Mouse (Mus musculus): ENCODE measurements around the gene Ncbp1.
"Not testable (repeated sequence)": the region's sequence is repeated elsewhere in the genome, so short reads cannot be mapped to it uniquely, and the experiment has no call there.

The Ncbp1 gene

DNA sequence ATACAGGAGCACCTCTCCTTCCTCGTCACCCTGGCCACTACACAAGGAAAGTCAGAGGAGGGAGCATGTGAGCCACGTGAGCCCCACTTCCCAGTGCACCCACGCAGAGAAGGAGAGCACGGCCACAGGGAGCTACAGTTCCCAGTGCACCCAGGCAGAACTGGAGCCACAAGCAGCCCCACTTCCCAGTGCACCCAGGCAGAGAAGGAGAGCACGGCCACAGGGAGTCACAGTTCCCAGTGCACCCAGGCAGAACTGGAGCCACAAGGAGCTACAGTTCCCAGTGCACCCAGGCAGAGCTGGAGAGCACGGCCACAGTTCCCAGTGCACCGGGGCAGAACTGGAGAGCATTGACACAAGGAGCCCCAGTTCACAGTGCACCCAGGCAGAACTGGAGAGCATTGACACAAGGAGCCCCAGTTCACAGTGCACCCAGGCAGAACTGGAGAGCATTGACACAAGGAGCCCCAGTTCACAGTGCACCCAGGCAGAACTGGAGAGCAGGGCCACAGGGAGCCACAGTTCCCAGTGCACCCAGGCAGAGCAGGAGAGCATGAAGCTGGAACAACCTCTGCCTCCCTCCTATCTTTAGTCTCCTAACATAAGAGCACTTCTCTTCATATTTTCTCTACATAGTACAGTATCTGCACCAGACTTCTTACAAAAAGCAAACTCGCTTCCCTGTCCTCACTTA lies 9.0 kb upstream of the Ncbp1 start:
- ATAC-seq (ENCODE audit: low TSS enrichment): peak; percentile 73

DNA sequence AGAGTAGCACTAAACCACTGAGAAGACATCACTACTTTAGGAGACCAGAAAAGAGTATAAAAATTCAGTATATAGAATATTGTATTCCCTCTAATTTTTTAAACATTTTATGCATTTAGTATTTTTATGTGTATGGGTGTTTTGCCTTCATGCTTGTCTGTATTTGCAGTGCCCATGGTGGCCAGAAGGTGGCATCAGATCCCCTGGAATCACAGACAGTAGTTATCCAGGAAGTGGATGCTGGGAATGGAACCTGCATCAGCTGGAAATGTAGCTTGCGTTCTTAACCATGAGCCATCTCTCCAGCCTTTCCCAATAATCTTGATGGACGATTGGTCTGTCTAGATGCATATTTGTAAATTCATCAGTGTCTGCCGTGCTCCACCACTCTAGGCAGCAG lies 8.2 kb upstream of the Ncbp1 start:
- ATAC-seq (ENCODE audit: low TSS enrichment): no peak

GRCm38 (mm10) chr4:46131791-46132190 lies 6.6 kb upstream of the Ncbp1 start:
- ATAC-seq (ENCODE audit: low TSS enrichment): peak; percentile 48

DNA sequence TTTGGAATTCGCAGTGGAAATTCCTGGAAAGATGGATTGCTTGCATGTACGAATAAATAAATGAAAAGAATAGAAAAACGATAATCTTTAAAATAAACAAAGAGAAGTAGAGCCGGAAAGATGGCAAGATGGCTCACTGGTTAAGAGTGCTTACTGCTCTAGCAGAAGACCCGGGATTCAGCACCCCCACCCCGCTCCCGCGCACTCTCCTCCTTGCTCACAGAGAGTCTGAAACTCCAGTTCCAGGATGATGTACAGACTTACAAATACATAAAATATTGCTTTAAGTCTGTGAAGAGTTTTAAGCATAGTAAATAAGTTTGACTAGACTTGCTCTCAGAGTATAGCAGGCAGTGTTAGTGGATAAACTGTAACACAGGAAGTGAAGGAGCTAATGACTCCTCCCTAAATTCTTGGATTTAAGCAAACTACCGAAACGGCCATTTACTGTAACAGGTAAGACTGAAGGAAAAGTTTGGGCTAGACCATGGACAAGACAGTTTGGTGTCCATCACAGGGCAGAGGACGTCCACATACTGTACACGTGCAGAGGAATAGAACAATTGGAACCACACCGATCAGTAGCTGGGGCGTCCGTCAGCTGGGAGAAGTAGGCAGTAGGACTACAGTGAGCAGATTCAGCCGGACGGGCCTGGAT lies 655 bp upstream of the Ncbp1 start:
- peak; percentile 60 for ATAC-seq (ENCODE audit: low TSS enrichment)

- no peak for ATAC-seq (ENCODE audit: low TSS enrichment)
Measured at GRCm38 (mm10) chr4:46144323-46144722, 5.9 kb downstream of the Ncbp1 start.

DNA sequence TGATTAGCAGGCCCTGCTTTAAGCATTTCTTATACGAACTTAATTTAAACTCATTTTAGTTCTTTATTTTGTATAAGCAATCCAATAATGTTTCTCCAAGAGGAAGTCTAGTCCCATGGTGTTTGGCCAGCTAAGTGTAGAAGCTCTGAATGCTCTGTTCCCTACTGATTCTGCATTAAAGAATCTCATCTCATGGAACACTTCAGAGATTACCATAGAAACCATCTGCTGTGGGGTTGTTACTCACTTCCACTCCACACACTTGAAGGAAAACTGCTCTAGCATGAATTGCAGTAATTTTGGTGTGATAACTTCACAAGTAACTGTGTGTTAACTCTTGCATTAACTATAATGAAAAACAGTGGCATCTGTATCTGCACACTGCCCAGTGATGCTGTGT lies 8.5 kb downstream of the Ncbp1 start:
- ATAC-seq (ENCODE audit: low TSS enrichment): peak; percentile 87

GRCm38 (mm10) chr4:46151903-46152544 lies 13.6 kb downstream of the Ncbp1 start:
- no peak for ATAC-seq (ENCODE audit: low TSS enrichment)

DNA sequence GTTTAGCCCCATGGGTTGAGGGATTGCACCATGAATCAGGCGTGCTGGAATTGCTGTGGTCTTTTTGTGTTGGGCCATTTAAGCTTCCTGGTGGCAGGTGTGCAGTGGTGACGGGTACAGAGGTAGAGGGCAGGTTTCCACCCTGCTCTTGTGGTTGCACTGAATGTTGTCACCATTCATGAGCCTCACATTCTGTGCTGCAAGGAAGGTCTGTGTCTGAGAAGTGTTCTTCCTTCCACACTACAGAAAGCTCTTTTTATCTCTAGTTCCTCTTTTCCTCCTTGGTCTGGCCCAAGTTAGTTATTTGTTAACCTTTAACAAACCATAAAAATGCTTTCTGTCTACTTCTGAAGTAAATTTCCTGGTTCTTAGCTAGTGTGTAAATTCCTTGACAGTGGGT lies 25.6 kb downstream of the Ncbp1 start:
- no peak for ATAC-seq (ENCODE audit: low TSS enrichment)

DNA sequence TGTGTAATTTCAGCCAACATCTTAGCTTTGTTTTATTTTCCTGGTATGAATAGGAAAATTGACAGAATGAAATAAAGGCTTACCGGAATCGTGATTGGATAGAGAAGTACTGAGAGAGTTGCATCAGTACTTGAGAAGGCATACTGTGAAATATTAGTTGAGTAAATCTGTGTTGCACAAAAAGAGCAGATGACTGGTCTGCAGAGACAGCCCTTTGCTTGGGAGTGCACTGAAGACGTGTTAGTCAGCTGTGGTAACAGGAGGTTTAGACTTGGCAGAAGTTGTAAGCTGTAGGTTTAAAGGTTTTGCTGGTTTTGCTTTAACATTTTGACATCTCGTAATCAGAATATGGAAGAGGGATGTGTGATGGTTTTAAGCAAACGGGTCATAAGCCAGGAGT lies 27.4 kb downstream of the Ncbp1 start:
- ATAC-seq (ENCODE audit: low TSS enrichment): no peak

- no peak for ATAC-seq (ENCODE audit: low TSS enrichment)
Measured at GRCm38 (mm10) chr4:46171761-46172160, 33.3 kb downstream of the Ncbp1 start.

- 0 out of 2 replicates have a peak, but pooled peaks have one; percentile 25 for ATAC-seq (ENCODE audit: low TSS enrichment)
Measured at GRCm38 (mm10) chr4:46176313-46176712, 37.9 kb downstream of the Ncbp1 start.

- ATAC-seq (ENCODE audit: low TSS enrichment): peak; percentile 50
Measured at GRCm38 (mm10) chr4:46177018-46177417, 38.6 kb downstream of the Ncbp1 start.

- ATAC-seq (ENCODE audit: low TSS enrichment): peak; percentile 72
Measured at GRCm38 (mm10) chr4:46177496-46177895, 39.1 kb downstream of the Ncbp1 start.

DNA sequence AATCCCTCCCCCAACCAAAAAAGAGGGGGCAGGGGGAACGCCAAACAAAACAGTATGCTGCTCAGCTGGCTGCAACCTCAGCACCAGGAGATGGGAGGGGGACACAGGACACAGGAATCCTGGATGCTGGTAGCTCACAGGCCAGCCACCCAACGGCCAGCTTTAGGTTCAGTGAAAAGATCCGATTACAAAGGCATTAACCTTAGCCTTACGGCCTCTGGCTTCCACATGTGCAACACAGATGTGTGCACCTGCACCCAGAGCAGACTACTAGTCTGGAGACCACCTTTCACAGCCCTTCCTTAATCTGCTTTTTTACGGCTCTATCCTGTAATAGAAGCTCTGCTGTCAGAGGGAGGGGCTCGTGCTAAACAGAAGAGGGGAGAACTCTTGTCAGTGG lies 42.8 kb downstream of the Ncbp1 start:
- no peak for ATAC-seq (ENCODE audit: low TSS enrichment)

DNA sequence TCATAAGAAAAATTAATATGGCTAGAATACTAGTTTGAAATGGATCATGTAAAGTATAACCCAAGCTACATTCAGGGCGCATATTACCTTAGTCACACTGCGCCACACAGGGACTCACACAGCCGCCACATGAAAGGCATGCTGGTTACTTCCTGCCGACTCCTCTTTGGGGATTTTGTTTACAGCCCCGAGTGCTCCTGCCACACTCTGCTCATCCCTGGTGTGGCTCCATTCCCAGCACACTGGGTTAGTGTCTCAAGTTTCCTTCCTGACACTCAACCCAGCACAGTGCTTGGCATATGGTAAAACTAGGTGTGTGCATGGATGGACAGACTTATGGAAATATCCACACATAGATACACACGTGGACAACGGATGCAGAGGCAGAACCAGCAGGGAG lies 43.8 kb downstream of the Ncbp1 start:
- no peak for ATAC-seq (ENCODE audit: low TSS enrichment)

- ATAC-seq (ENCODE audit: low TSS enrichment): no peak
Measured at GRCm38 (mm10) chr4:46185423-46185822, 47.0 kb downstream of the Ncbp1 start.

GRCm38 (mm10) chr4:46185890-46186289 lies 47.5 kb downstream of the Ncbp1 start:
- ATAC-seq (ENCODE audit: low TSS enrichment): no peak

- ATAC-seq (ENCODE audit: low TSS enrichment): no peak
Measured at GRCm38 (mm10) chr4:46186466-46186865, 48.1 kb downstream of the Ncbp1 start.

GRCm38 (mm10) chr4:46192011-46192410 lies 53.6 kb downstream of the Ncbp1 start:
- ATAC-seq (ENCODE audit: low TSS enrichment): not testable (repeated sequence)

DNA sequence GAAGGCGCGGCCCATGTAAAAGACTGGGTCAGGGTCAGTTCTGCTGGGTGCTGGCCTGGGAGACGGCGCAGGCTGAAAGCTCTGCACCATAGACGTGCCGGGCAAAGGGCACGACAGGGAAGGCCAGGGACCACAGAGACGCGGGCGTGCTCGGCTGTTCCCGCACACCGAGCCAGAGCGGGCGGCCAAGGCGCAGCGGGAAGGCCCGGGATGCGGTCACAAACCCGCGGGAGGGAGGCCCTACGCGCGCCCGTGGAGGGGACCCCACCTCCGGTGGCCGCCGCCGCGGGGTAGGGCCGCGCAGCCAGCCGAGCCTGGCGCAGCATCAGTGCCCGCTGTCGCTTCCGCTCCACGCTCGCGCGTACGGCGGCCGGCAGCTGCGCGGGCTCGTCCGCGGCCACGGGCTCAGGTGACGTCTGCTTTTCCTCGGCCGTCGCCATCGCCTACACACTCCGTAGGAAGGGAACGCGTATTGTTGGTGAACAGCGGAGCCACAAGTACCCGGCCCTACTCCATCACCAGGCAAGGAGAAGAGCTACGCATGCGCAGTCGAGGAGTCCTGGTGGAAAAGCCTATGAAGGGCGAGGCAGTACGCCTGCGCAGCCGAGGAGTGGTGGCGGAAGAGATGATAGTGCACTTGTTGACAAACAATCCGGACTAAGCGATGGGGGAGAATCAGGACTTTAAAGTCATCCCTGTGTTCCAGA lies 57.5 kb downstream of the Ncbp1 start, which contains the start of gene Xpa:
TSS of gene Xpa (minus strand) at position 531 of the 707 bp plus-strand sequence.
- ATAC-seq (ENCODE audit: low TSS enrichment): peak; percentile 96

GRCm38 (mm10) chr4:46196513-46196912 lies 58.1 kb downstream of the Ncbp1 start:
- ATAC-seq (ENCODE audit: low TSS enrichment): peak; percentile 73

DNA sequence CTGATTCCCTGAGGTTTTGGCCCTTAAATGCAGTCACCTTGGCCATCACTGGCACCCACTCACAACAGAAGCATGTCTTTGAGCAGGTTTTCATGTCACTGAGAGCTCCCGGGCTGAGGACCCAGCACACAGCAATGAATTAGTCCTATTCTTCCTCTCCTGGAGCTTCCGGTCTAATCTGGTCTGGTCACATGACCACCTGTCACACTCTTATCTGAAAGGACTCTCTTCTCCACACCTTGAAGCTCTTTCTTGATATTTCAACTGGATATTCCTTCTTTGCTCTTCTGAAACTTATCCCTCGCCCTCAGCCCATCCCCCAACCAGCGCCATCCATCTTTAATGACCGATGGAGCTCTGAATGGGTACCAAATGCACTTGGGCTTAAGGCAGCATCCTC lies 59.7 kb downstream of the Ncbp1 start:
- no peak for ATAC-seq (ENCODE audit: low TSS enrichment)

Data from frontal cortex, adult (tissue).